Mouse (Mus musculus) limb, embryonic 12.5 days (tissue): Measurements from ENCODE around the gene Mfsd1. TPM values are rescaled to one million over a fixed set of nuclear protein-coding genes. Genes with fewer than 3 reads are reported as not detected.
A peak's percentile ranks its signal among the peaks of the same experiment; 100 is the strongest.

Experiments used
- ATAC-seq: fragments of 200-750 bp; cut with Nextera tagmentation; 2 replicates; pipeline ENCODE4 v1.8.0; 2017; ENCODE audit warnings: low read depth, moderate TSS enrichment; ENCODE audit not compliant: insufficient number of reproducible peaks, insufficient read depth, low FRiP score, low TSS enrichment
- H3K27ac ChIP-seq: fragments of 300-500 bp; sonication (generic); 2 replicates; pipeline ENCODE4 v1.5.1; 2016; ENCODE audit warnings: mild to moderate bottlenecking, moderate library complexity
- H3K27me3 ChIP-seq: fragments of 300-500 bp; sonication (generic); 2 replicates; pipeline ENCODE4 v1.6.1; 2016; ENCODE audit warnings: mild to moderate bottlenecking, moderate library complexity
- H3K36me3 ChIP-seq: fragments of 300-500 bp; sonication (generic); 2 replicates; pipeline ENCODE4 v1.6.1; 2016; ENCODE audit warnings: mild to moderate bottlenecking, moderate library complexity
- H3K4me1 ChIP-seq: fragments of 300-500 bp; sonication (generic); replicated peaks from 2 replicates; pipeline ENCODE4 v1.6.1; 2016
- H3K4me2 ChIP-seq: fragments of 300-500 bp; sonication (generic); 2 replicates; pipeline ENCODE4 v1.6.1; 2016; ENCODE audit warnings: mild to moderate bottlenecking, moderate library complexity
- H3K4me3 ChIP-seq: fragments of 300-500 bp; sonication (generic); replicated peaks from 2 replicates; pipeline ENCODE4 v1.5.1; 2016; ENCODE audit warnings: mild to moderate bottlenecking
- H3K9ac ChIP-seq: fragments of 300-500 bp; sonication (generic); replicated peaks from 2 replicates; pipeline ENCODE4 v1.6.1; 2016; ENCODE audit warnings: mild to moderate bottlenecking, moderate library complexity
- H3K9me3 ChIP-seq: fragments of 300-500 bp; sonication (generic); 2 replicates; pipeline ENCODE4 v1.6.1; 2016; ENCODE audit warnings: mild to moderate bottlenecking, moderate library complexity
- WGBS: fragments of 180-500 bp; shearing (Covaris S2); methylation state at CpG from one replicate; pipeline ENCODE4 v1.1.7; 2016; 5-methylcytosine and 5-hydroxymethylcytosine counted together
- polyA plus RNA-seq: library from polyadenylated mRNA; unstranded; fragments of >200 nt; fragmentation: Nextera tagmentation; extraction: Ambion mirVana; gene quantifications from 2 replicates; pipeline ENCODE4 v1.2.1, GENCODE M21; 2016

Gene Mfsd1
- polyA plus RNA-seq, 1 experiment from 2014 or later = 51.5 TPM

DNA sequence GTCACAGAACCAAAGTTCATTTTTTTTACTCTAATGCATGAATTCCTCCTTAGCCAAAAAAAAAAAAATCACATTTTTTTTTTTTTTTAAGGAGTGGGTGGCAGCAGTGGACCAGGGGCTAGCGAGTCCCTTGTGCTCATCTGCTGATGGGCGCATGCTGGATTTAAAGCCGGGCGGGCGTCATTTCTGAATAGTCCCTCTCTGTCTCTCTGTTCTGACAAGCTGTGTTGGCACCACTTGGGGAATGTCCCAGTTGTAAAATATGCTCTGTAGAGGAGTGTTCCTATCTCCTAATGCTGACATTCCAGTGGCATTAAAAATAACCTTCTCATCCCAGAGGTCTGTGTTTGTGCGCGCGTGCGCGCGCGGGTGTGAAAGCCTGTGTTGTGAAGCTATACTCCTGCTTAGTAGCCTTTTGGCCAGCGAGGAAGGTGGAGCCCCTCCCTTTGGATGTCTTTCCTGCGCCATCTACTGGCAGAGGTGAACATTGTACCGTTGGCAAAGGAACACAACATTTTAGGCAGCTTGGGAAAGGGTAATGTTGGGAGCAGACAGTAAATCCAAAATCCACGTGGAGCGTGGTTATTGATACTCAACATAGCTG, 14.4 kb upstream of the Mfsd1 start:
- Histone ChIP-seq H3K4me2 (peak overlapping the region; percentile 31), H3K9me3 (no peaks in the 10 kb centered on the region), H3K36me3 (no peaks in the 10 kb centered on the region), H3K4me3 (no peak overlapping the region), H3K27ac (no peak overlapping the region), H3K4me1 (no peaks in the 10 kb centered on the region), H3K27me3 (peaks cover 7% of the 10 kb centered on the region), H3K9ac (no peak overlapping the region)
- no peak for ATAC-seq
- 34% methylated on average over 17 of the region's 17 CpGs for WGBS

DNA sequence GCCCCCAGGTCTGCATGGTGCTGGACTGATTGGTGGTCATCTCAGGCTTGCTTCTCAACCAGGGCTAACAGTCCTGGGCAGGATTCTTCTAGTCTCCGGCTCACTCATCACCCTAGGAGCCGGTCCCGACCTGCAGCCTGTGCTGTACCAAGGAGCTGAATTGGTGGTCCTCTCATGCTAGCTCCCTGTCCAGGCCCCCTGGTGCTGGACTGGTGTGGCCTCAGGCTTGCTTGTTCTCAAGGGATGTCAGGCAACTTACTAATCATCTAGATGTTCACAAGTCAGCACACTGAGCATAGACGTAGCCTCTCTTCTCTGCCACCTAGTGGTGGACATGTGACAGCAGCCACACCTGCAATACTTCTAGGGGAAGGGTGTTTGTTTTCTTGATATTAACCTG, 9.6 kb upstream of the Mfsd1 start:
- Histone ChIP-seq H3K9me3 (no peaks in the 10 kb centered on the region), H3K9ac (no peak overlapping the region), H3K4me1 (no peaks in the 10 kb centered on the region), H3K36me3 (no peaks in the 10 kb centered on the region), H3K4me2 (no peak overlapping the region), H3K27me3 (peaks cover 18% of the 10 kb centered on the region), H3K4me3 (no peak overlapping the region), H3K27ac (no peak overlapping the region)
- peak; percentile 60; the same call in 1 of the 2 replicates for ATAC-seq
- WGBS = 62% methylated on average over 4 of the region's 4 CpGs

DNA sequence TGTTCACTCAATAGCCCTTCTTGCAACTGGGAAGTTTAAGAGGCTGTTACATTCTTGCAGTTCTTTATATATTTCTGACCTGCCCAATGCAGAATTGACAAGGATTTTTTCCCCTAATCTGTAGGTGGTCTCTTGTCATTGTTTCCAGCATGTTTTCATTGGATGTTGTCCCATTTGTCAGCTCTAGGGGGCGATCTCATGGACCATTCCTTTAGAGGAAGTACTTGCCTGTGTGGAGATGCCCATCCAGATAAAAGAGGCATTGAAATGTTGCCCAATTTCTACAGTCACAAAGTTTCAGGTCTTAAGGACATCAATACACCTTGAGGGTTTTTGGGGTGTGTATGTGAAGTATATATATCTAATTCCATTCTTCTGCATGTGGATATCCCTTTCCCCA, 9.0 kb upstream of the Mfsd1 start:
- H3K36me3 ChIP-seq = no peaks in the 10 kb centered on the region
- peaks cover 18% of the 10 kb centered on the region for H3K27me3 ChIP-seq
- 3% methylated on average over 1 of the region's 1 CpGs for WGBS
- H3K9ac ChIP-seq = no peak overlapping the region
- no peak overlapping the region for H3K4me3 ChIP-seq
- no peaks in the 10 kb centered on the region for H3K9me3 ChIP-seq
- no peak overlapping the region for H3K4me2 ChIP-seq
- no peaks in the 10 kb centered on the region for H3K4me1 ChIP-seq
- H3K27ac ChIP-seq = no peak overlapping the region
- no peak for ATAC-seq

DNA sequence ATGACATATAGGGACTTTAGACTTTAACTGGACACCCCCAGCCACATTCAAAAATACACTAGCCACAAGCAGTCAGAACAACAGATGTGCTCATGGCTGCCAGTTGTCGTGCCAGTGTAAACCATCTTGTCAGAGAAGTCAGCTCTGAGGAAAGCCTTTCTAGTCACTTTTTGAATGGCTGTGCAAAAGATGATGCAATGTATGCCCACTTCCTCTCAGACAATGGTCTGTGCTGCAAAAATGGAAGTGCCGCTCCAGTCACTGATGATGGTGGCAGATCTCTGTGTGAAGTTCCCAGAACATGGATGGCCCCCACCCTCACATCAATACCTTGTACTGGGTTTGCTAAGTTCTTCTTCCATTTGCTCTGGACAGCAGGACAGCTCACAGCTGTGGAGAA, 6.3 kb upstream of the Mfsd1 start:
- peaks cover 11% of the 10 kb centered on the region; the same call in 1 of the 2 replicates for H3K27me3 ChIP-seq
- WGBS = 88% methylated on average over 2 of the region's 2 CpGs

DNA sequence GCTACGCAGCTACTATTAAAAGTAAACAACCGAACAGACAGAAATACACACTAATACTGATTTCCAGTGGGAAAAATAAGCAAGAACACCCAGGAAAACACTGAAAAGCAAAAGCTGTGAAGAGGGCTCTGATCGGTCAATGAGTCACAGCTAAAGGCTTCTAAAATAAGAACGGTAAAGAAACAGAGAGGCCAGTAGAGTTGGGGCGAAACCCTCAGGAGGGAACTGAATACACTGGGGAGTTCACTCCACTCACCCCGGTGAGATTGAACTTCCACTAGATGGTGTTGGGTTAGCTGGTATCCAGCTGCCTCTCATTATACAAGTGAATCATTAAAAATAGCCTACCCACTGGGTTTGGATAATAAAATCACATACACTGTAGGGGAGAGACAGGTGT, 5.8 kb upstream of the Mfsd1 start:
- no peak for ATAC-seq
- 84% methylated on average over 6 of the region's 6 CpGs for WGBS
- no peak overlapping the region for H3K27ac ChIP-seq
- H3K27me3 ChIP-seq = peaks cover 11% of the 10 kb centered on the region; the same call in 1 of the 2 replicates
- H3K36me3 ChIP-seq = no peaks in the 10 kb centered on the region
- H3K9ac ChIP-seq = no peak overlapping the region
- H3K4me1 ChIP-seq = no peaks in the 10 kb centered on the region
- no peak overlapping the region for H3K4me2 ChIP-seq
- H3K9me3 ChIP-seq = no peaks in the 10 kb centered on the region; the same call in 1 of the 2 replicates
- H3K4me3 ChIP-seq = no peak overlapping the region

More for the DNA sequence above, 6.3 kb upstream of the Mfsd1 start:
- no peak overlapping the region for H3K4me2 ChIP-seq
- H3K36me3 ChIP-seq = no peaks in the 10 kb centered on the region
- H3K9ac ChIP-seq = no peak overlapping the region
- H3K27ac ChIP-seq = no peak overlapping the region
- ATAC-seq = no peak
- H3K4me3 ChIP-seq = no peak overlapping the region
- H3K9me3 ChIP-seq = no peaks in the 10 kb centered on the region; the same call in 1 of the 2 replicates
- no peaks in the 10 kb centered on the region for H3K4me1 ChIP-seq

DNA sequence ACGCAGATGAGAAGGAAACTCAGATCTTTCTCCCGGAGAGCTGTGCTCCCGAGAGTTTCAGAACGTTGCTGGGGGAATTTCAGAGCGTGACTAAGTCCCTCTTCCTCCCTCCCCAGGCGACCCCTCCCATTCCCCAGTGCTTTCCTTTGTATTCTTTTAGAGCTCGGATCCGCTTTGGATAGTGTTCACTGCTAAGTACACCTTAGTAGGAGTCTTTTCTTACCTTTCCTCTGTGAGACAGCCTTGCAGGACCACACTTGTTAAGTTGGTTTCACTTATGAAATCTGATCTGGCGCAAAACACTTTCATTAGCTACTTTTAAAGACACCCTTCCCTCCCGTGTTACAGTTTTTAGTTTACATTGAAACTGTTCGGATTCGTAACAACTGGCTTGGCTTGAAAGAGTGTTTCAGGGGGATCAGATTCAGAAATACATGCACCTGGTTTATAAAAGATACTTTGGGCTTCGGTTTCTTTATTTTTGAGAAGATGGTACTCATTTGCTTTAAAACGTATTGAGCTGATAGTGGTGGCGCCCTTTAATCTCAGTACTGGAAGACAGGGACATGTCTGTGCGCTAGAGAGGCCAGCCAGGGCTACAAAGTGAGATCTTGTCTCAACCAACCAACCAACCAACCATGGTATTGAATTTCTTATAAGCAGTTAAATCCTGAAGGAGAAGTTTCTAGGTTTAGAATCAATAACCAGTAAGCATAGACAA, 744 bp downstream of the Mfsd1 start:
- WGBS = 20% methylated on average over 16 of the region's 16 CpGs
- peaks cover 15% of the 10 kb centered on the region; the same call in 1 of the 2 replicates for H3K36me3 ChIP-seq
- no peaks in the 10 kb centered on the region for H3K27me3 ChIP-seq
- no peak overlapping the region; the same call in 1 of the 2 replicates for H3K27ac ChIP-seq
- no peaks in the 10 kb centered on the region; the same call in 1 of the 2 replicates for H3K9me3 ChIP-seq
- peak overlapping the region; percentile 76 for H3K9ac ChIP-seq
- peak overlapping the region; percentile 86 for H3K4me2 ChIP-seq
- ATAC-seq = no peak
- peak overlapping the region; percentile 85 for H3K4me3 ChIP-seq
- peaks cover 8% of the 10 kb centered on the region; the same call in 1 of the 2 replicates for H3K4me1 ChIP-seq

DNA sequence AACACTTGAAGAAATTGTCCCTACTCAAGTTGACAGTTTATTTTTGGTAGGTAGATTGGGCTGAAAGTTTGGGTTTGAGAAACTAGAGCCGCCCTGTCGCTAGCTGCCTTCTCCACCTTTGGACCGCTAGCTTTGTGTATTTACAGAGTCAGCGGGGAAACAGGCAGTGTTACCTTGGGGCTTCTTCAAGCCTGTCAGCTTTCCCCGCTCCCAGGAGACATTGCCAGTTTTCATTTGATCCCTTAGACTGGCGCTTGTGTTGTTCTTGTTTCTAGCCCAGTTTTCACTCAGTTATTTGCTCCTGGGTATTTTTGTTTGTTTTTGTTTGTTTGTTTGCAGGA, 1.3 kb downstream of the Mfsd1 start:
- H3K36me3 ChIP-seq = peaks cover 17% of the 10 kb centered on the region; the same call in 1 of the 2 replicates
- WGBS = 82% methylated on average over 6 of the region's 6 CpGs
- H3K27ac ChIP-seq = no peak overlapping the region
- no peaks in the 10 kb centered on the region for H3K27me3 ChIP-seq
- peaks cover 8% of the 10 kb centered on the region; the same call in 1 of the 2 replicates for H3K4me1 ChIP-seq
- peak overlapping the region; percentile 86 for H3K4me2 ChIP-seq
- ATAC-seq = no peak
- no peak overlapping the region for H3K9ac ChIP-seq
- peak overlapping the region; percentile 85; the same call in 1 of the 2 replicates for H3K4me3 ChIP-seq
- no peaks in the 10 kb centered on the region; the same call in 1 of the 2 replicates for H3K9me3 ChIP-seq

DNA sequence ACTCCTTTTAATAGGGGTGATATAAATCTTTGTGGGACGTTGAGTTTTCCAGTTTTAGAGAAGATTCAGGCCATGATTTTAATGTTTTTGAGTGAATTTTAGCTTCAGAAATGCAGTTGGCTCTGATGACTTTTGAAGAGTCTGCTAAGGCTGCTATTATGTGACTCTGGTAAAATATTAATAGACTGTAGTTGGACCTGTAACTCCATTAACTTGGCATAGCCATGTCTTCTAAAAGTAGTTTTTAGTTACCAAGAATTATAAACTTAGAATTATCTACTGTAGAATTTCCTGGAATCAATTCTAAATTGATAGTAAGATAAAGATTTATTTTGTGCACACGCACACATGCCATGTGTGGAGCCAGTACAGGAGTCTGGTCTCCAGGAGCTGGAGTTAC, 4.0 kb downstream of the Mfsd1 start:
- H3K9me3 ChIP-seq = no peaks in the 10 kb centered on the region
- H3K27me3 ChIP-seq = no peaks in the 10 kb centered on the region
- no peak for ATAC-seq
- H3K27ac ChIP-seq = no peak overlapping the region
- WGBS = 91% methylated on average over 2 of the region's 2 CpGs
- H3K4me2 ChIP-seq = no peak overlapping the region
- H3K36me3 ChIP-seq = peaks cover 44% of the 10 kb centered on the region
- no peak overlapping the region for H3K4me3 ChIP-seq
- no peak overlapping the region for H3K9ac ChIP-seq
- H3K4me1 ChIP-seq = peaks cover 8% of the 10 kb centered on the region; the same call in 1 of the 2 replicates

DNA sequence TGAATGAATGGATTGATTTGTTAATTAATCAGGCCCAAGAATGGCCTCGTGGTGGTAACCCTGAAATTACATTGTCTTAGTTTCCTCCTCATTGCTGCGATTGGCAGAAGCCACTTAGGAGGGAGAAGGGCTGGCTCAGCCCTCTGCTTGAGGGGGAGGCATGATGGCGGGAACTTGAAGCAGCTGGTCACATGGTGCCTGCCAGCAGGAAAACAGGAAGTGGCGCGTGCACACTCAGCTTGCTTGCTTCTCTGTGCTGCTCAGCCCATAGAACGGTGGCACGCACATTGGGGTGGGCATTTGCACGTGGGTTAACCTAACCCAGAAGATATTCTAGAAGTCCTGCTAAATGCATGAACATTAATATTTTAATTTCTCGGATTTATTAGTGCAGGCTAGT, 4.9 kb downstream of the Mfsd1 start:
- Histone ChIP-seq H3K9ac (no peak overlapping the region), H3K27ac (no peak overlapping the region), H3K9me3 (no peaks in the 10 kb centered on the region), H3K27me3 (no peaks in the 10 kb centered on the region), H3K4me2 (no peak overlapping the region), H3K4me3 (no peak overlapping the region), H3K4me1 (peaks cover 8% of the 10 kb centered on the region; the same call in 1 of the 2 replicates), H3K36me3 (peaks cover 53% of the 10 kb centered on the region)
- no peak for ATAC-seq
- 86% methylated on average over 9 of the region's 9 CpGs for WGBS

DNA sequence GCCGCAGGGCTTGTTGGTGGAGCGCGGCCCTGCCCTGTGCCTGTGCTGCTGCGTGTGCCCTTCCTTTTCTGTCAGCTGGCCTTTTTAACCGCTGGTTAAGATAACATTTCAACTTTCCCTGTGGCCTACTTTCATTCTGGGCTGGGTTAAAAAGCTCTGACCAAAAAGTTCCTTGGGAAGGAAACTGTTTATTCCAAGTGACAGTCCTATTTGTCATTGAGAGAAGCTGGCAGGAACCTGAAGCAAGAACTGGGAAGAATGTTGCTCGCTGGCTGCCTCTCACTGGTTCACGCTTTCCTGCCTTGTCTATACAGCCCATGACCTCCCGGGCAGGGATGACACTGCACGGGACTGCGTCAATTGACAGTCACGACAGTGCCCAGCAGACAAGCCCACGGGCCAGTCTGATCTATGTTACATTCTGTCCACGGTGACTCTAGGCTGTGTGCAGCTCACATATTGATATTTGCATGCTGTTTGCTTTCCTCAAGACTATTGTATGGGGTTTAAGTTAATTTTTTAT, 19.1 kb downstream of the Mfsd1 start:
- ATAC-seq = no peak
- H3K4me2 ChIP-seq = no peak overlapping the region
- no peak overlapping the region for H3K9ac ChIP-seq
- 88% methylated on average over 13 of the region's 13 CpGs for WGBS
- no peak overlapping the region for H3K4me3 ChIP-seq
- H3K9me3 ChIP-seq = no peaks in the 10 kb centered on the region
- H3K4me1 ChIP-seq = no peaks in the 10 kb centered on the region
- H3K36me3 ChIP-seq = peaks cover 58% of the 10 kb centered on the region
- no peak overlapping the region for H3K27ac ChIP-seq
- H3K27me3 ChIP-seq = no peaks in the 10 kb centered on the region

DNA sequence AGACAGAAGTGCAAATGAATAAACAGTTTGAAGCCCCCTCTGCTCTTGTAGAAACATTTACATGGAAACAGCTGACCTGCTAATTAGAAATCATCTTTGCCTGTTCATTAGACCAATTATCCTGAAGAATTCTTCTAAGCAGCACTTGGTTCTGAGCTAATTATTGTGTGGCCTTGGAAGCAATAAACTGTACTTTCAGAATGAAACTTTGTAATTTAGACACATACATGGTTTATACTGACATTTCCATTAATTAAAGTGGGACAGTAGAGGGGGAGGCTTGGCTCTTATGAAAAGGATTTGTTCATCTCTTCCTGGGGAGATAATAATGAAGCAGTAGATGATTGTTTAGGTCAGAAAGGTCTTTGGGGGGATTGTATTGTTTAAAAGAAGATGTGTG, 35.7 kb downstream of the Mfsd1 start:
- no peaks in the 10 kb centered on the region for H3K36me3 ChIP-seq
- 0 out of 2 replicates have a peak, but pooled peaks cover 7% of the 10 kb centered on the region for H3K4me1 ChIP-seq
- no peak overlapping the region for H3K9ac ChIP-seq
- ATAC-seq = no peak
- H3K9me3 ChIP-seq = no peaks in the 10 kb centered on the region
- H3K27ac ChIP-seq = no peak overlapping the region
- H3K27me3 ChIP-seq = no peaks in the 10 kb centered on the region
- no peak overlapping the region for H3K4me2 ChIP-seq
- H3K4me3 ChIP-seq = no peak overlapping the region
